Mouse (Mus musculus): Measurements from ENCODE around the gene Enpp3. TPM values are rescaled to one million over a fixed set of nuclear protein-coding genes. Genes with fewer than 3 reads are reported as not detected.

The Enpp3 gene
- polyA plus RNA-seq, 1 experiment from 2014 or later: 2.2 TPM

GRCm38 (mm10) chr10:24836366-24837038 lies 6.1 kb downstream of the Enpp3 start:
- H3K36me3 ChIP-seq (ENCODE audit: control insufficient read depth, insufficient read depth, low read length): no peaks in the 10 kb centered on the region
- peaks cover 12% of the 10 kb centered on the region for H3K4me1 ChIP-seq (replicated peaks; ENCODE audit: control insufficient read depth, insufficient read depth, low read length)
- no peaks in the 10 kb centered on the region for H3K9me3 ChIP-seq (ENCODE audit: control insufficient read depth, low read length)
- H3K27ac ChIP-seq (ENCODE audit: low read length): no peak overlapping the region
- no peaks in the 10 kb centered on the region for H3K27me3 ChIP-seq (ENCODE audit: control insufficient read depth, insufficient read depth, low read depth, low read length)
- WGBS: 33% methylated on average over 4 of the region's 4 CpGs
- H3K4me3 ChIP-seq (ENCODE audit: low read length): 0 out of 2 replicates have a peak overlapping the region, but pooled peaks have one; percentile 10
- peak overlapping the region; percentile 39 for H3K4me2 ChIP-seq (ENCODE audit: low read depth, low read length)
- H3K9ac ChIP-seq (ENCODE audit: low read length): no peak overlapping the region
- ATAC-seq (ENCODE audit: low read depth): peak; percentile 54; the same call in 1 of the 2 replicates

GRCm38 (mm10) chr10:24835702-24836342 lies 6.8 kb downstream of the Enpp3 start:
- Histone ChIP-seq H3K27ac (ENCODE audit: low read length) (no peak overlapping the region), H3K9me3 (ENCODE audit: control insufficient read depth, low read length) (no peaks in the 10 kb centered on the region), H3K4me3 (ENCODE audit: low read length) (peak overlapping the region; percentile 11), H3K4me1 (replicated peaks; ENCODE audit: control insufficient read depth, insufficient read depth, low read length) (peaks cover 12% of the 10 kb centered on the region), H3K4me2 (ENCODE audit: low read depth, low read length) (peak overlapping the region; percentile 39), H3K27me3 (ENCODE audit: control insufficient read depth, insufficient read depth, low read depth, low read length) (no peaks in the 10 kb centered on the region), H3K9ac (ENCODE audit: low read length) (peak overlapping the region; percentile 17), H3K36me3 (ENCODE audit: control insufficient read depth, insufficient read depth, low read length) (no peaks in the 10 kb centered on the region)
- peak; percentile 54 for ATAC-seq (ENCODE audit: low read depth)
- WGBS: 11% methylated on average over 12 of the region's 12 CpGs

- no peaks in the 10 kb centered on the region for H3K27me3 ChIP-seq (ENCODE audit: control insufficient read depth, insufficient read depth, low read depth, low read length)
- 0 out of 2 replicates have a peak overlapping the region, but pooled peaks have one; percentile 9 for H3K9ac ChIP-seq (ENCODE audit: low read length)
- peak overlapping the region; percentile 39 for H3K4me2 ChIP-seq (ENCODE audit: low read depth, low read length)
- H3K9me3 ChIP-seq (ENCODE audit: control insufficient read depth, low read length): no peaks in the 10 kb centered on the region
- H3K27ac ChIP-seq (ENCODE audit: low read length): no peak overlapping the region
- no peaks in the 10 kb centered on the region for H3K36me3 ChIP-seq (ENCODE audit: control insufficient read depth, insufficient read depth, low read length)
- H3K4me1 ChIP-seq (replicated peaks; ENCODE audit: control insufficient read depth, insufficient read depth, low read length): peaks cover 12% of the 10 kb centered on the region
- peak overlapping the region; percentile 11 for H3K4me3 ChIP-seq (ENCODE audit: low read length)
- no peak for ATAC-seq (ENCODE audit: low read depth)
- 12% methylated on average over 4 of the region's 4 CpGs for WGBS
Measured at GRCm38 (mm10) chr10:24834634-24835371, 7.8 kb downstream of the Enpp3 start.

- H3K9ac ChIP-seq (ENCODE audit: low read length): no peak overlapping the region
- H3K27me3 ChIP-seq (ENCODE audit: control insufficient read depth, insufficient read depth, low read depth, low read length): no peaks in the 10 kb centered on the region
- no peak overlapping the region for H3K4me2 ChIP-seq (ENCODE audit: low read depth, low read length)
- no peaks in the 10 kb centered on the region for H3K9me3 ChIP-seq (ENCODE audit: control insufficient read depth, low read length)
- WGBS: 86% methylated on average over 9 of the region's 9 CpGs
- peaks cover 12% of the 10 kb centered on the region for H3K4me1 ChIP-seq (replicated peaks; ENCODE audit: control insufficient read depth, insufficient read depth, low read length)
- no peaks in the 10 kb centered on the region for H3K36me3 ChIP-seq (ENCODE audit: control insufficient read depth, insufficient read depth, low read length)
- H3K4me3 ChIP-seq (ENCODE audit: low read length): no peak overlapping the region
- H3K27ac ChIP-seq (ENCODE audit: low read length): no peak overlapping the region
- ATAC-seq (ENCODE audit: low read depth): no peak
Measured at GRCm38 (mm10) chr10:24832306-24832705, 10.3 kb downstream of the Enpp3 start.

- no peaks in the 10 kb centered on the region for H3K9me3 ChIP-seq (ENCODE audit: control insufficient read depth, low read length)
- ATAC-seq (ENCODE audit: low read depth): no peak
- no peak overlapping the region for H3K4me3 ChIP-seq (ENCODE audit: low read length)
- WGBS: 62% methylated on average over 14 of the region's 15 CpGs
- H3K9ac ChIP-seq (ENCODE audit: low read length): no peak overlapping the region
- no peaks in the 10 kb centered on the region for H3K36me3 ChIP-seq (ENCODE audit: control insufficient read depth, insufficient read depth, low read length)
- no peaks in the 10 kb centered on the region for H3K27me3 ChIP-seq (ENCODE audit: control insufficient read depth, insufficient read depth, low read depth, low read length)
- no peak overlapping the region for H3K4me2 ChIP-seq (ENCODE audit: low read depth, low read length)
- H3K4me1 ChIP-seq (replicated peaks; ENCODE audit: control insufficient read depth, insufficient read depth, low read length): peaks cover 11% of the 10 kb centered on the region
- no peak overlapping the region for H3K27ac ChIP-seq (ENCODE audit: low read length)
Measured at GRCm38 (mm10) chr10:24831377-24832095, 11.1 kb downstream of the Enpp3 start.

GRCm38 (mm10) chr10:24830448-24830847 lies 12.2 kb downstream of the Enpp3 start:
- 74% methylated on average over 5 of the region's 5 CpGs for WGBS

GRCm38 (mm10) chr10:24828136-24828535 lies 14.5 kb downstream of the Enpp3 start:
- 84% methylated on average over 4 of the region's 4 CpGs for WGBS
- peaks cover 4% of the 10 kb centered on the region for H3K4me1 ChIP-seq (replicated peaks; ENCODE audit: control insufficient read depth, insufficient read depth, low read length)

More at GRCm38 (mm10) chr10:24830448-24830847, 12.2 kb downstream of the Enpp3 start:
- H3K4me3 ChIP-seq (ENCODE audit: low read length): no peak overlapping the region
- H3K4me1 ChIP-seq (replicated peaks; ENCODE audit: control insufficient read depth, insufficient read depth, low read length): peaks cover 8% of the 10 kb centered on the region
- H3K27ac ChIP-seq (ENCODE audit: low read length): no peak overlapping the region
- no peak for ATAC-seq (ENCODE audit: low read depth)
- H3K9me3 ChIP-seq (ENCODE audit: control insufficient read depth, low read length): no peaks in the 10 kb centered on the region
- no peak overlapping the region for H3K9ac ChIP-seq (ENCODE audit: low read length)
- no peaks in the 10 kb centered on the region for H3K27me3 ChIP-seq (ENCODE audit: control insufficient read depth, insufficient read depth, low read depth, low read length)
- H3K36me3 ChIP-seq (ENCODE audit: control insufficient read depth, insufficient read depth, low read length): no peaks in the 10 kb centered on the region
- H3K4me2 ChIP-seq (ENCODE audit: low read depth, low read length): no peak overlapping the region

GRCm38 (mm10) chr10:24826130-24826529 lies 16.5 kb downstream of the Enpp3 start:
- Histone ChIP-seq H3K9ac (ENCODE audit: low read length) (no peak overlapping the region), H3K4me1 (replicated peaks; ENCODE audit: control insufficient read depth, insufficient read depth, low read length) (peaks cover 4% of the 10 kb centered on the region), H3K4me3 (ENCODE audit: low read length) (no peak overlapping the region), H3K9me3 (ENCODE audit: control insufficient read depth, low read length) (no peaks in the 10 kb centered on the region), H3K36me3 (ENCODE audit: control insufficient read depth, insufficient read depth, low read length) (no peaks in the 10 kb centered on the region), H3K4me2 (ENCODE audit: low read depth, low read length) (no peak overlapping the region), H3K27ac (ENCODE audit: low read length) (no peak overlapping the region), H3K27me3 (ENCODE audit: control insufficient read depth, insufficient read depth, low read depth, low read length) (no peaks in the 10 kb centered on the region)
- 45% methylated on average over 6 of the region's 6 CpGs for WGBS
- ATAC-seq (ENCODE audit: low read depth): no peak

More at GRCm38 (mm10) chr10:24828136-24828535, 14.5 kb downstream of the Enpp3 start:
- Histone ChIP-seq H3K9ac (ENCODE audit: low read length) (no peak overlapping the region), H3K27me3 (ENCODE audit: control insufficient read depth, insufficient read depth, low read depth, low read length) (no peaks in the 10 kb centered on the region), H3K36me3 (ENCODE audit: control insufficient read depth, insufficient read depth, low read length) (no peaks in the 10 kb centered on the region), H3K4me2 (ENCODE audit: low read depth, low read length) (no peak overlapping the region), H3K27ac (ENCODE audit: low read length) (no peak overlapping the region), H3K9me3 (ENCODE audit: control insufficient read depth, low read length) (no peaks in the 10 kb centered on the region), H3K4me3 (ENCODE audit: low read length) (no peak overlapping the region)
- ATAC-seq (ENCODE audit: low read depth): no peak

All from lung, embryonic 16.5 days (tissue).